Mouse (Mus musculus) heart, embryonic 10.5 days (tissue): ENCODE results near the gene Hnrnpul1. TPM values are rescaled to one million over a fixed set of nuclear protein-coding genes. Genes with fewer than 3 reads are reported as not detected.
"Not testable (repeated sequence)": the region's sequence is repeated elsewhere in the genome, so short reads cannot be mapped to it uniquely, and the experiment has no call there.

Experiments
- DNase-seq: peaks from one replicate; pipeline ENCODE4 v3.0.0-alpha.2; 2017; ENCODE audit warnings: low spot score
- H3K27ac ChIP-seq: fragments of 300-500 bp; sonication (generic); 2 replicates; pipeline ENCODE4 v1.5.1; 2016; ENCODE audit warnings: mild to moderate bottlenecking
- H3K27me3 ChIP-seq: fragments of 300-500 bp; sonication (generic); 2 replicates; pipeline ENCODE4 v1.6.1; 2016; ENCODE audit warnings: mild to moderate bottlenecking; ENCODE audit not compliant: poor library complexity, insufficient read depth, severe bottlenecking
- H3K36me3 ChIP-seq: fragments of 300-500 bp; sonication (generic); 2 replicates; pipeline ENCODE4 v1.6.1; 2016; ENCODE audit warnings: mild to moderate bottlenecking, moderate library complexity
- H3K4me1 ChIP-seq: fragments of 300-500 bp; sonication (generic); 2 replicates; pipeline ENCODE4 v1.6.1; 2016; ENCODE audit warnings: mild to moderate bottlenecking
- H3K4me3 ChIP-seq: fragments of 300-500 bp; sonication (generic); 2 replicates; pipeline ENCODE4 v1.5.1; 2016; ENCODE audit warnings: mild to moderate bottlenecking, moderate library complexity
- H3K9me3 ChIP-seq: fragments of 300-500 bp; sonication (generic); 2 replicates; pipeline ENCODE4 v1.6.1; 2016; ENCODE audit warnings: mild to moderate bottlenecking, moderate library complexity
- WGBS: fragments of 180-500 bp; shearing (Covaris S2); methylation state at CpG from one replicate; pipeline ENCODE4 v1.1.7; 2016; 5-methylcytosine and 5-hydroxymethylcytosine counted together
- polyA plus RNA-seq: library from polyadenylated mRNA; unstranded; fragments of >200 nt; fragmentation: Nextera tagmentation; extraction: Ambion mirVana; gene quantifications from 2 replicates; pipeline ENCODE4 v1.2.1, GENCODE M21; 2016

The Hnrnpul1 gene
- polyA plus RNA-seq = 45.3 and 54.6 TPM in 2 replicates

GRCm38 (mm10) chr7:25754738-25755467 lies at the start of gene Hnrnpul1:
Gene Hnrnpul1, minus strand, starts transcription at chr7:25754757.
- Histone ChIP-seq H3K4me3 (peak within 1 kb of the TSS; percentile 98), H3K36me3 (peaks cover 35% of the 10 kb centered on the region), H3K4me1 (peaks cover 20% of the 10 kb centered on the region), H3K9me3 (no peaks in the 10 kb centered on the region), H3K27me3 (no peaks in the 10 kb centered on the region), H3K27ac (peak within 1 kb of the TSS; percentile 100)
- under 1% methylated on average over 55 of the region's 55 CpGs for WGBS
- peak; percentile 99 for DNase-seq

- H3K9me3 ChIP-seq = 0 out of 2 replicates have a peak, but pooled peaks cover 2% of the 10 kb centered on the region
- no peaks in the 10 kb centered on the region for H3K36me3 ChIP-seq
- peak overlapping the region; percentile 82; the same call in 1 of the 2 replicates for H3K27ac ChIP-seq
- WGBS = 54% methylated on average over 13 of the region's 13 CpGs
- DNase-seq = no peak
- H3K27me3 ChIP-seq = no peaks in the 10 kb centered on the region
- no peak overlapping the region for H3K4me3 ChIP-seq
- H3K4me1 ChIP-seq = peaks cover 18% of the 10 kb centered on the region
Measured at GRCm38 (mm10) chr7:25803460-25803859, 48.9 kb upstream of the Hnrnpul1 start.

- H3K36me3 ChIP-seq = no peaks in the 10 kb centered on the region
- DNase-seq = peak; percentile 91
- H3K4me1 ChIP-seq = peaks cover 18% of the 10 kb centered on the region
- 0 out of 2 replicates have a peak, but pooled peaks cover 3% of the 10 kb centered on the region for H3K9me3 ChIP-seq
- peak overlapping the region; percentile 82 for H3K27ac ChIP-seq
- H3K4me3 ChIP-seq = peak overlapping the region; percentile 51
- WGBS = 22% methylated on average over 24 of the region's 24 CpGs
- H3K27me3 ChIP-seq = no peaks in the 10 kb centered on the region
Measured at GRCm38 (mm10) chr7:25802241-25803125, 47.9 kb upstream of the Hnrnpul1 start.

- Histone ChIP-seq H3K27ac (no peak overlapping the region), H3K27me3 (no peaks in the 10 kb centered on the region), H3K9me3 (0 out of 2 replicates have a peak, but pooled peaks cover 3% of the 10 kb centered on the region), H3K4me1 (peaks cover 18% of the 10 kb centered on the region), H3K36me3 (no peaks in the 10 kb centered on the region), H3K4me3 (no peak overlapping the region)
- no peak for DNase-seq
- WGBS = 88% methylated on average over 6 of the region's 6 CpGs
Measured at GRCm38 (mm10) chr7:25801031-25801430, 46.5 kb upstream of the Hnrnpul1 start.

GRCm38 (mm10) chr7:25799369-25799768 lies 44.8 kb upstream of the Hnrnpul1 start:
- 79% methylated on average over 1 of the region's 1 CpGs for WGBS
- H3K36me3 ChIP-seq = no peaks in the 10 kb centered on the region
- no peaks in the 10 kb centered on the region for H3K27me3 ChIP-seq
- no peak overlapping the region for H3K27ac ChIP-seq
- H3K4me1 ChIP-seq = peaks cover 14% of the 10 kb centered on the region
- DNase-seq = no peak
- H3K9me3 ChIP-seq = 0 out of 2 replicates have a peak, but pooled peaks cover 3% of the 10 kb centered on the region
- no peak overlapping the region for H3K4me3 ChIP-seq

GRCm38 (mm10) chr7:25798540-25798939 lies 44.0 kb upstream of the Hnrnpul1 start:
- WGBS = 91% methylated on average over 2 of the region's 2 CpGs
- no peak overlapping the region for H3K4me3 ChIP-seq

GRCm38 (mm10) chr7:25794775-25795174 lies 40.2 kb upstream of the Hnrnpul1 start:
- DNase-seq = no peak
- Histone ChIP-seq H3K4me3 (no peak overlapping the region), H3K36me3 (no peaks in the 10 kb centered on the region), H3K9me3 (0 out of 2 replicates have a peak, but pooled peaks cover 3% of the 10 kb centered on the region), H3K27me3 (no peaks in the 10 kb centered on the region), H3K27ac (no peak overlapping the region), H3K4me1 (no peaks in the 10 kb centered on the region)
- 74% methylated on average over 8 of the region's 8 CpGs for WGBS

More at GRCm38 (mm10) chr7:25798540-25798939, 44.0 kb upstream of the Hnrnpul1 start:
- DNase-seq = no peak
- Histone ChIP-seq H3K4me1 (peaks cover 14% of the 10 kb centered on the region), H3K9me3 (0 out of 2 replicates have a peak, but pooled peaks cover 3% of the 10 kb centered on the region), H3K36me3 (no peaks in the 10 kb centered on the region), H3K27me3 (no peaks in the 10 kb centered on the region), H3K27ac (no peak overlapping the region)

GRCm38 (mm10) chr7:25793679-25794078 lies 39.1 kb upstream of the Hnrnpul1 start:
- Histone ChIP-seq H3K4me1 (peaks cover 8% of the 10 kb centered on the region), H3K27ac (no peak overlapping the region), H3K9me3 (0 out of 2 replicates have a peak, but pooled peaks cover 3% of the 10 kb centered on the region), H3K36me3 (no peaks in the 10 kb centered on the region), H3K27me3 (no peaks in the 10 kb centered on the region; the same call in 1 of the 2 replicates), H3K4me3 (no peak overlapping the region)
- no peak for DNase-seq
- 45% methylated on average over 3 of the region's 3 CpGs for WGBS

GRCm38 (mm10) chr7:25792966-25793365 lies 38.4 kb upstream of the Hnrnpul1 start:
- not testable (repeated sequence) for DNase-seq, H3K27ac ChIP-seq, H3K4me3 ChIP-seq, H3K27me3 ChIP-seq, H3K36me3 ChIP-seq, H3K9me3 ChIP-seq
- peaks cover 15% of the 10 kb centered on the region for H3K4me1 ChIP-seq
- 62% methylated on average over 9 of the region's 9 CpGs for WGBS

GRCm38 (mm10) chr7:25790615-25791014 lies 36.1 kb upstream of the Hnrnpul1 start:
- Histone ChIP-seq H3K4me3 (no peak overlapping the region), H3K27ac (no peak overlapping the region), H3K4me1 (peaks cover 34% of the 10 kb centered on the region), H3K36me3 (0 out of 2 replicates have a peak, but pooled peaks cover 4% of the 10 kb centered on the region), H3K9me3 (no peaks in the 10 kb centered on the region), H3K27me3 (no peaks in the 10 kb centered on the region; the same call in 1 of the 2 replicates)
- WGBS = 73% methylated on average over 8 of the region's 8 CpGs
- DNase-seq = no peak

- H3K4me1 ChIP-seq = peaks cover 37% of the 10 kb centered on the region
- no peaks in the 10 kb centered on the region for H3K9me3 ChIP-seq
- H3K27ac ChIP-seq = peak overlapping the region; percentile 86
- H3K4me3 ChIP-seq = peak overlapping the region; percentile 68
- no peak for DNase-seq
- H3K27me3 ChIP-seq = no peaks in the 10 kb centered on the region; the same call in 1 of the 2 replicates
- 23% methylated on average over 3 of the region's 3 CpGs for WGBS
- peaks cover 8% of the 10 kb centered on the region; the same call in 1 of the 2 replicates for H3K36me3 ChIP-seq
Measured at GRCm38 (mm10) chr7:25789129-25789440, 34.5 kb upstream of the Hnrnpul1 start.

GRCm38 (mm10) chr7:25788220-25789128 lies 33.9 kb upstream of the Hnrnpul1 start, which contains the start of gene Axl:
Gene Axl, minus strand, starts transcription at chr7:25788705.
- peak within 1 kb of the TSS; percentile 86 for H3K27ac ChIP-seq
- no peaks in the 10 kb centered on the region for H3K9me3 ChIP-seq
- under 1% methylated on average over 26 of the region's 30 CpGs for WGBS
- H3K36me3 ChIP-seq = peaks cover 10% of the 10 kb centered on the region; the same call in 1 of the 2 replicates
- DNase-seq = peak; percentile 83
- no peaks in the 10 kb centered on the region; the same call in 1 of the 2 replicates for H3K27me3 ChIP-seq
- H3K4me1 ChIP-seq = peaks cover 43% of the 10 kb centered on the region
- H3K4me3 ChIP-seq = peak within 1 kb of the TSS; percentile 68
